Mouse (Mus musculus) spleen, adult 2 months (tissue): ENCODE results near the gene Akr1d1.

Experiments used
- CTCF ChIP-seq: fragments of 200-500 bp; IDR thresholded peaks from 2 replicates; pipeline ENCODE4 v1.5.1; 2011; ENCODE audit warnings: mild to moderate bottlenecking, inconsistent platforms; ENCODE audit not compliant: insufficient read depth, insufficient read length, insufficient replicate concordance; ENCODE audit errors: extremely low read depth
- POLR2A ChIP-seq: fragments of 200-500 bp; IDR thresholded peaks from 2 replicates; pipeline ENCODE4 v1.6.1; 2011; ENCODE audit warnings: low read depth, low read length, inconsistent platforms

- TF ChIP-seq CTCF (no peak), POLR2A (no peak)
These were observed 10.1 kb downstream of the Akr1d1 start for GRCm38 (mm10) chr6:37540113-37540512.
